Mouse (Mus musculus): ENCODE results near the gene Rbm20. TPM values are rescaled to one million over a fixed set of nuclear protein-coding genes. Genes with fewer than 3 reads are reported as not detected.

The Rbm20 gene
- 0.82 and 1.2 TPM in 2 replicates for polyA plus RNA-seq (2021; fragmentation: Nextera tagmentation)
- long read RNA-seq, experiment 1, partial matches to known transcripts: 12 of 13 reads
- long read RNA-seq, experiment 1, other reads (novel, unspliced or antisense): 1 of 13 reads
- long read RNA-seq, experiment 2, partial matches to known transcripts: 1 of 1 reads
- long read RNA-seq, experiment 2, other reads (novel, unspliced or antisense): 0 of 1 reads

DNA sequence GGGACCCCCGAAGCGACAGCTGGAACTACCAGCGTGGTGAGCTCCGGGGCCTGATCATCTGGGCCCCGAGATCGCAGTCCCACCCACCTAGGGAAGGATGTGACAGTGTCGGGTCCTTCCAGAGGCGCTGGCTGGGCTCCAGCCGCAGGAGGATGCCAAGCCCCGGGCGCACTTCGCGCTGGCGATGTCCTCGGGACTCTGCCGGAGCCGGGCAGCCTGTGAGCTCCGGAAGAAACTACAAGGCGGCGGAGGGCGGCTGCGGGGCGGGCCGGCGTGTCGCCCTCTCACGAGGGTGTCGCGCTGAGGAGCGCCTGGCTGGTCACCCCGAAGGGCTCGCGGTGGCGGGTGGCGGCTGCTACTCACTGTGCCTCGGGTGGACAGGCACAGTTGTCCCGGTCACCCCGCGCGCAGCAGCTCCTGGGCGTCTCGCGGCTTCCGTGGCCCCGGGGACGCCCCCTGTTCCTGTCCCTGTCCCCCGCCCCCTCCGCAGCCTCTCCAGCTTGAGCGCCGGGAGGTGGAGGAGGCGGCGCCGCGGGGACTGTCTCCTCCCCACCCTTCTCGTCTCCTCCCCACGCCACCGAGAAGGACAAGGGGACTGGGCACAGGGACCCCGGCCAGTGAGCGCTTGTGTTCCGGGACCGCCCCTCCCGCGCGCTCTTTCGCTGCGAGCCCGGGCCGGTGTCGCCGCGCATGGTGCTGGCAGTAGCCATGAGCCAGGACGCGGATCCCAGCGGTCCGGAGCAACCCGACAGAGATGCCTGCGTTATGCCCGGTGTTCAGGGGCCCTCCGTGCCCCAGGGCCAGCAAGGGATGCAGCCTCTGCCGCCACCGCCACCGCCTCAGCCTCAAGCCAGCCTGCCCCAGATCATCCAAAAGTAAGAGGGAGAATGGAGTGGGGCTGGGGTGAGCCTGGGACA is at the start of gene Rbm20:
Rbm20 (plus strand) TSS at position 589 of the 917 bp plus-strand sequence.

DNA sequence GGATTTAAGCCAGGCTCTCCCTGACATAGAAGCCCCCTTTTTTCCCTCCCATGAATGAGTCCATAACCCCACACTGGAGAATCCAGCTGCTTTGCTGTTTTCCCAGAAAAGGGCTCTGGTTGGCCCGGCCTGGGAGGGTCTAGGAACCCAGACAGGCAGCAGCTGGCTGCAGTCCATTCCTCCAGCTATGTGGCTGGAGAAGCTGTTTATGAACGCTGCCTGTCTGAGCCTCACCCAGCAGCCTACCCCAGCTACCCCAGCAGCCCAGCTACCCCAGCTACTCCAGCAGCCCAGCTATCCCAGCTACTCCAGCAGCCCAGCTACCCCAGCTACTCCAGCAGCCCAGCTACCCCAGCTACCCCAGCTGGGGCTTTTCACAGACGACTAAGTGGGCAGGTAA is 215.0 kb downstream of the Rbm20 start, which contains the start of gene Pdcd4:
Pdcd4 (plus strand) TSS at position 171 of the 400 bp plus-strand sequence.

Other genes starting within 250 kb of the Rbm20 start
- gene Dusp5, start 148.2 kb upstream of the Rbm20 start, polyA plus RNA-seq (2021; fragmentation: Nextera tagmentation): 3.0 and 14.5 TPM in 2 replicates
- 17.5 and 44.0 TPM in 2 replicates for gene Nutf2-ps1, start 88.2 kb upstream of the Rbm20 start, polyA plus RNA-seq (2021; fragmentation: Nextera tagmentation)
- 15.7 and 18.6 TPM in 2 replicates for gene Smc3, start 76.9 kb upstream of the Rbm20 start, polyA plus RNA-seq (2021; fragmentation: Nextera tagmentation)
- gene Pdcd4, start 214.9 kb downstream of the Rbm20 start, polyA plus RNA-seq (2021; fragmentation: Nextera tagmentation): 84.1 and 108 TPM in 2 replicates

All from left cerebral cortex, adult 6 months (tissue).